Mouse (Mus musculus): ENCODE measurements around the gene Mnd1.

GRCm38 (mm10) chr3:84198229-84198628, 42.6 kb upstream of the Mnd1 start:
- TF ChIP-seq CTCF (IDR thresholded peaks at IDR 0.05) (no peak), EP300 (IDR thresholded peaks at IDR 0.05) (no peak)
